Mouse (Mus musculus) lung, postnatal 0 days (tissue): Measurements from ENCODE around the gene Tnfsf13.

Experiments used
- CTCF ChIP-seq: IDR thresholded peaks from 2 replicates; pipeline ENCODE4 v1.5.1; 2016; ENCODE audit warnings: antibody characterized with exemption, mild to moderate bottlenecking
- EP300 ChIP-seq: IDR thresholded peaks from 2 replicates; pipeline ENCODE4 v1.6.1; 2016; ENCODE audit warnings: antibody characterized with exemption, mild to moderate bottlenecking, control low read depth

- TF ChIP-seq CTCF, result peak; percentile 81
- TF ChIP-seq EP300, result no peak
Measured at GRCm38 (mm10) chr11:69656617-69657461, 28.7 kb downstream of the Tnfsf13 start.
